Mouse (Mus musculus) heart, embryonic 14.5 days (tissue): Measurements from ENCODE around the gene Atp1b2. TPM values are rescaled to one million over a fixed set of nuclear protein-coding genes. Genes with fewer than 3 reads are reported as not detected.

Experiments
- ATAC-seq: fragments of 200-750 bp; cut with Nextera tagmentation; 2 replicates; pipeline ENCODE4 v1.8.0; 2017; ENCODE audit warnings: low read depth, moderate TSS enrichment; ENCODE audit not compliant: insufficient number of reproducible peaks, insufficient read depth, low FRiP score
- H3K27ac ChIP-seq, 2 experiments: fragments of 200-500 bp in 1 of 2; fragments of 300-500 bp in 1 of 2; sonication (generic) in 1 of 2; replicated peaks in 1 of 2; 2 replicates each; pipeline ENCODE4 v1.5.1; 2012 to 2014; ENCODE audit warnings: low read depth in 2 of 2, low read length in 2 of 2, control low read depth in 1 of 2, mild to moderate bottlenecking in 1 of 2, mixed read lengths in 1 of 2; ENCODE audit not compliant: control insufficient read depth in 1 of 2, insufficient read depth in 1 of 2
- H3K27me3 ChIP-seq: fragments of 300-500 bp; sonication (generic); 2 replicates; pipeline ENCODE4 v1.6.1; 2014; ENCODE audit warnings: mild to moderate bottlenecking, low read length, control low read depth; ENCODE audit not compliant: control insufficient read depth, insufficient read depth
- H3K36me3 ChIP-seq: fragments of 300-500 bp; sonication (generic); 2 replicates; pipeline ENCODE4 v1.6.1; 2014; ENCODE audit warnings: mild to moderate bottlenecking, control low read depth, low read length, mixed read lengths; ENCODE audit not compliant: control insufficient read depth, insufficient read depth
- H3K4me1 ChIP-seq, 2 experiments: fragments of 200-500 bp in 1 of 2; fragments of 300-500 bp in 1 of 2; sonication (generic) in 1 of 2; 2 replicates each; pipeline ENCODE4 v1.6.1; 2012 to 2014; ENCODE audit warnings: low read length in 2 of 2, control low read depth in 1 of 2, mixed read lengths in 1 of 2; ENCODE audit not compliant: control insufficient read depth in 2 of 2, insufficient read depth in 2 of 2
- H3K4me2 ChIP-seq: fragments of 300-500 bp; sonication (generic); 2 replicates; pipeline ENCODE4 v1.6.1; 2014; ENCODE audit warnings: mild to moderate bottlenecking, low read length
- H3K4me3 ChIP-seq, 2 experiments: fragments of 200-500 bp in 1 of 2; fragments of 300-500 bp in 1 of 2; sonication (generic) in 1 of 2; 2 replicates each; pipeline ENCODE4 v1.5.1; 2012 to 2014; ENCODE audit warnings: low read length in 2 of 2, mild to moderate bottlenecking in 2 of 2, control low read depth in 1 of 2, low read depth in 1 of 2, moderate library complexity in 1 of 2; ENCODE audit not compliant: control insufficient read depth in 1 of 2, insufficient read depth in 1 of 2
- H3K9ac ChIP-seq: fragments of 300-500 bp; sonication (generic); 2 replicates; pipeline ENCODE4 v1.6.1; 2014; ENCODE audit warnings: mild to moderate bottlenecking, low read length
- H3K9me3 ChIP-seq: fragments of 300-500 bp; sonication (generic); 2 replicates; pipeline ENCODE4 v1.6.1; 2016; ENCODE audit warnings: low read length, control low read depth; ENCODE audit not compliant: control insufficient read depth
- WGBS: fragments of 180-500 bp; shearing (Covaris S2); extraction: QIAGEN DNeasy Blood & Tissue Kit; methylation state at CpG from one replicate; pipeline ENCODE4 v1.1.7; 2014; 5-methylcytosine and 5-hydroxymethylcytosine counted together
- polyA plus RNA-seq: library from polyadenylated mRNA; unstranded; fragments of >200 nt; fragmentation: Nextera tagmentation; extraction: Ambion mirVana; gene quantifications from 2 replicates; pipeline ENCODE4 v1.2.1, GENCODE M21; 2014

The Atp1b2 gene
- polyA plus RNA-seq, 1 experiment from 2014 or later = 33.8 TPM

GRCm38 (mm10) chr11:69563373-69563772 is 42.4 kb downstream of the Atp1b2 start:
- Histone ChIP-seq H3K27ac (no peak overlapping the region), H3K27me3 (no peaks in the 10 kb centered on the region; the same call in 1 of the 2 replicates), H3K4me2 (no peak overlapping the region), H3K9ac (no peak overlapping the region), H3K9me3 (no peaks in the 10 kb centered on the region), H3K36me3 (peaks cover 32% of the 10 kb centered on the region), H3K4me1 (peaks cover 30 to 32% of the 10 kb centered on the region in 2 experiments), H3K4me3 (no peak overlapping the region)
- 49% methylated on average over 13 of the region's 13 CpGs for WGBS
- no peak for ATAC-seq

GRCm38 (mm10) chr11:69560896-69561854 is 44.6 kb downstream of the Atp1b2 start:
- Histone ChIP-seq H3K4me1 (peaks cover 36 to 37% of the 10 kb centered on the region in 2 experiments), H3K4me2 (peak overlapping the region; percentile 94), H3K27me3 (no peaks in the 10 kb centered on the region; the same call in none of the 2 replicates), H3K9ac (peak overlapping the region; percentile 95), H3K9me3 (no peaks in the 10 kb centered on the region), H3K27ac (peak overlapping the region; percentile 50 to 97), H3K36me3 (peaks cover 24% of the 10 kb centered on the region), H3K4me3 (peak overlapping the region in 1 of 2 experiments; percentile 79; a peak in 2 of 4 replicates)
- no peak for ATAC-seq
- WGBS = 20% methylated on average over 16 of the region's 16 CpGs

GRCm38 (mm10) chr11:69559851-69560765 is 45.6 kb downstream of the Atp1b2 start, which contains the start of gene Efnb3:
TSS of gene Efnb3 (minus strand) at chr11:69560205.
- peaks cover 24% of the 10 kb centered on the region for H3K36me3 ChIP-seq
- no peaks in the 10 kb centered on the region for H3K9me3 ChIP-seq
- H3K27ac ChIP-seq = peak within 1 kb of the TSS; percentile 81 to 97
- WGBS = under 1% methylated on average over 48 of the region's 59 CpGs
- peak; percentile 57 for ATAC-seq
- H3K4me2 ChIP-seq = peak within 1 kb of the TSS; percentile 94
- H3K4me1 ChIP-seq = peaks cover 36 to 37% of the 10 kb centered on the region in 2 experiments
- H3K4me3 ChIP-seq = peak within 1 kb of the TSS; percentile 57 to 79
- peak within 1 kb of the TSS; percentile 95 for H3K9ac ChIP-seq
- no peaks in the 10 kb centered on the region; the same call in none of the 2 replicates for H3K27me3 ChIP-seq

- WGBS = 3% methylated on average over 5 of the region's 5 CpGs
- Histone ChIP-seq H3K27me3 (no peaks in the 10 kb centered on the region; the same call in none of the 2 replicates), H3K27ac (peak overlapping the region; percentile 81 to 97), H3K9ac (peak overlapping the region; percentile 95), H3K9me3 (no peaks in the 10 kb centered on the region), H3K36me3 (peaks cover 33% of the 10 kb centered on the region), H3K4me2 (peak overlapping the region; percentile 94), H3K4me3 (peak overlapping the region; percentile 57 to 79), H3K4me1 (peaks cover 36 to 37% of the 10 kb centered on the region in 2 experiments)
- ATAC-seq = peak; percentile 66
Observed at GRCm38 (mm10) chr11:69559183-69559582, 46.6 kb downstream of the Atp1b2 start.

- WGBS = 5% methylated on average over 6 of the region's 6 CpGs
- no peaks in the 10 kb centered on the region; the same call in none of the 2 replicates for H3K27me3 ChIP-seq
- H3K36me3 ChIP-seq = peaks cover 33% of the 10 kb centered on the region
- no peak for ATAC-seq
- H3K4me2 ChIP-seq = peak overlapping the region; percentile 94
- H3K9me3 ChIP-seq = no peaks in the 10 kb centered on the region
- peak overlapping the region; percentile 81 to 97 for H3K27ac ChIP-seq
- peak overlapping the region; percentile 60 for H3K9ac ChIP-seq
- H3K4me3 ChIP-seq = peak overlapping the region; percentile 57 to 79
- H3K4me1 ChIP-seq = peaks cover 36% of the 10 kb centered on the region in 2 experiments
Observed at GRCm38 (mm10) chr11:69558756-69559155, 47.0 kb downstream of the Atp1b2 start.

GRCm38 (mm10) chr11:69557381-69557958 is 48.3 kb downstream of the Atp1b2 start:
- WGBS = 50% methylated on average over 14 of the region's 14 CpGs
- H3K27ac ChIP-seq = no peak overlapping the region
- no peaks in the 10 kb centered on the region; the same call in none of the 2 replicates for H3K27me3 ChIP-seq
- H3K36me3 ChIP-seq = peaks cover 31% of the 10 kb centered on the region
- no peak for ATAC-seq
- H3K4me2 ChIP-seq = peak overlapping the region; percentile 94
- no peaks in the 10 kb centered on the region for H3K9me3 ChIP-seq
- no peak overlapping the region for H3K4me3 ChIP-seq
- peaks cover 30 to 32% of the 10 kb centered on the region in 2 experiments for H3K4me1 ChIP-seq
- H3K9ac ChIP-seq = no peak overlapping the region
